Mouse (Mus musculus) heart, postnatal 4 days (tissue): ENCODE results near the gene Rpl23. TPM values are rescaled to one million over a fixed set of nuclear protein-coding genes. Genes with fewer than 3 reads are reported as not detected.
A peak's percentile ranks its signal among the peaks of the same experiment; 100 is the strongest.

Source experiments
- DNase-seq: peaks from one replicate; pipeline ENCODE4 v3.0.0; 2021
- total RNA-seq, 2 experiments: library from RNA; stranded (reverse); gene quantifications; 2 replicates each; pipeline ENCODE4 v1.2.3; 2021

The Rpl23 gene
- total RNA-seq, 2 experiments from 2014 or later, result 738 to 764 TPM

DNA sequence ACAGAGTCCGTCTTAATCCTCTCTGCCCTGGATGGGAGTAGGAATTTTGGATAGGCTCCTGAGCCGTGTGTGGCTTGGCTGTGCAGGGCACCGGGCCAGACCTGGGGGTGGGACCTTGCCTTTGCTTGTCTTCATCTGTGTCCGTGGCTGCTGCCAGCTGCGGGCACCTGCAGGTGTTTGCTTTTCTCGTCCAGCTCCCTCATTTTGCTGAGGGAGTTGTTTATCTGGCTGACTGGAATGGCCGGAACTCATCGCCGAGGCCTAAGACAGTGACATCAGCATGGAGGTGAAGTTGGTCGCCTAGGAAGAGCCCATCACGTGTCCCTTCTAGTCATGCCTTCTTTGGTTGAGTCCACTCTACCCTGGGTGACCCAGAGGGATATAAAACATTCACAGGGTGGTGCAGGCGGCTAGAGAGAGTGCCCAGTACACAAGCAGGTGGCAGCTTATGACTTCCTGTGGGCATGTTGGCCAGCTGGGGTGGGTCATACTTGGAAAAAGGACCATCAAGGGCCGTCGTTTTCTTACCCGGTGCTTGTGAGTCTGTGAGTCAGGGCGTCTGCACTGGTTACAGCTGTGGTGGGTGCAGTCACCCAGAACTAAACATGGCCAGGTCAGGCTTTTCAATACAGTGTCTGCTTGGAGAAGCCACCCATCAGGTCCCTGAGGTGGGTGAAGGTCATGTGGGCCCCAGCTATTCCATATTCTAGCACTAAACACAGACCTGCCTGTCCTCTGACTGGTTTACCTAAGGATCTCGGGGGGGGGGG lies 31.7 kb upstream of the Rpl23 start:
- no peak for DNase-seq

DNA sequence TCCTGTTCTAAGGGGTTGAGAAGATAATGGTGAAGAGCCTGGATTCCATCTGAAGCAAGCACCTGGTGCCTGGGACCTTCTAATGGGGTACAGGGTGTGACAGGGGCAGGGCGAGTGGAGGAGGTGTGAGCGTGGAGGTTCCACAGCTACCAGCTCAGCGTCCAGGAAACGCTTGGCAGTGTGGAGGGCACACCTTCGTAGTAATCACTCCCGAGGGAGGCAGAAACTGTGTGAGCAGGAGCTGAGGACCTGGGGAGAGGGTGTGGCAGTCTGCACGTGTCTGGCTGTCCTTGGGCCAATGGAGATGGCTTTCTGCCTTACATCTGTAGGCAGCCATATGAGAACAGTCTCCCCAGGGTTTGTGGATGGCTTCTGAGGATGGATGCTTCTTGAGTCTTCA lies 30.8 kb upstream of the Rpl23 start:
- no peak for DNase-seq

DNA sequence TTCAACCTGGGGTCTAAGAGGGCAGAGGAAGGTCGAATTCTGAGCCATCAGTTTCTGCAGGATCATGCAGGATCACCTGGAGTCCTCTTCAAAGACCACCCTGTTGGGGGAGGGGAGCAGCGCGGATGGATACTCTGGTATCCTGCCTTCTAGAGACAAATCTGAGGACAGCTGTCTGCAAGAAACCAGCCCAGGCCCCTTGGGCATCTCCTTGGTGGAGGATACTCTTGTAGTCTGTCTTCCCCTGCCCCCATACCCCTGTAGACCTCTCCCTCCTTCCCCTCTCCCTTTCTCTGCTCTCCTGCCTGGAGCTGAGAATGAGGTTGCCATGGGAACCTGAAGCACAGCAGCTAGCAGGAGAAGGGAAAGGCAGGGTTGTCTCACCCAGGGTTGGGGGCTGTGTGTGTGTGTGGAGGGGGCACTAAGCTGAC lies 30.3 kb upstream of the Rpl23 start:
- no peak for DNase-seq

DNA sequence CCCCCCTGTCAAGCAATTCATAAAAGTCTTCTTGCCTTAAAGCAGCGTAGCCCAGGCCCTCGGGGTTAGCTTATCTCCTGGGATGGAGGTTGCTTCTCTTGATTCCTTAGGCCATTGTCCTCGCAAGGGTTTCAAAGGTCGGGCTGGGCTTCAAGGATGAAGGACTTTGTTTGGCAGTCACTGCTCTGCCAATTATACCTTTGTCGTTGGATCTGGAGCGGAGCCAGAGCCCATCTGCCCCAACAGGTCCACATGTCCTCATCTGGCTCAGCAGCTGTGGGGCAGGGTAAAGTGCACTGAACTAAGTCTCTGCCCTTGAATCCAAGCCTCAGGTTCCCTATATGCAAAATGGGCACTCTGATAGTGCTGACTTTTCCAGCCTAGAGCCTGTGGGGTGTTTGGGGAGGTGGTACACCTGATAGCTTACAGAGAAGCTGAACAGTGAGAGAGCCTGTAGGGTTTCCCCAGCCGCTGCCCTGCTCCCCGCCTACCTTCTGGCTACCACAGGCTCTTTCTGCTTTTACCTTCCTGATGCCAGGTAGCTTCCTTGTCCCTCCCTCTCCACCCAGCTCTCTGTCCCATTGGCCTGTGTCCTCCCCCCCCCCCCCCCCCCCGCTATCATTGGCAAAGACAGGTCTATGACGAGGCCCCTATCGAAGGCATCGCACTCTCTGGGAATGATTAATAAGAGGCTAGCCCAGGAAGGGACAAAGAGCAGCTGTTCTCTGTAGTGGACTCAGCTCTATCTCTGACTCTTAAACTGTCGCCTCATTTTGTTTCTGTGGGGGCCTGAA lies 29.5 kb upstream of the Rpl23 start:
- no peak for DNase-seq

DNA sequence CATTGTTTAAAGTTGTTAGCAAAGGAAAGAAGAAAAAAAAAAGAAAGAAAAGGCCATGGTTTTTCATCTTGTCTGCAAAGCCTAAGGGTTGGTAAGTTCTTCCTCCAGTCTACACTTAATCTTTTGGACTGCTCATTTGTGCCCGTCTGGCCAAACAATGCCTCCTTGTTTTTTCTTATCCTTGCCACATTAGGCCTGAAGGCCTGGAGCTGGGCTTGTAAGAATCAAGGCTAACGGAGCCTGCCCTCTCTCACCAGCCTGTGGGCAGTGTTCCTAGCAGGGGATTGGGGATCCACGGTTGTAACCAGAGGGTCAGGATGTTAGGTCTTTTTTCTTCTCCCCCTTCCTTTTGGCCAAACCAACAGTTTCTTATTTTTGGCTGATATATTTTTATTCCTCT lies 28.7 kb upstream of the Rpl23 start:
- no peak for DNase-seq

DNA sequence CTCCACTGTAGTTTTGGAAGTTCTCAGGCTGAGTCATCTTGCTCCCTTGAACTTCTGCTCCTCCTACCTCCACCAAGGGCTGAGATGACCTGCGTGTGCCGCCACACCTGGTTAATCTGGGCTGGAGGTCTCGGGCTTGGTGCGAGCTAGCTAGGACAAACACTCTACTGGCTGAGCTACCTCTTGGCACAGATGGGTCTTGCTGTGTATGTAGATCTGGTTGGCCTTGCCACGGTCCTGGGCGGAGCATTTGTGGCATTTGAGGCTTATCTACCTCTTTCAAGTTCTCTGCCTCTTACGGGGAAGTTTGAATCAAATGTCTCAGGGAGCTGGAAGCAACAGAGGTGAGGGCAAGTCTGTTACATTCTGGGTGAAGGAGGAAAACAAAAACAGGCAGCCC lies 28.1 kb upstream of the Rpl23 start:
- DNase-seq, result peak; percentile 4

DNA sequence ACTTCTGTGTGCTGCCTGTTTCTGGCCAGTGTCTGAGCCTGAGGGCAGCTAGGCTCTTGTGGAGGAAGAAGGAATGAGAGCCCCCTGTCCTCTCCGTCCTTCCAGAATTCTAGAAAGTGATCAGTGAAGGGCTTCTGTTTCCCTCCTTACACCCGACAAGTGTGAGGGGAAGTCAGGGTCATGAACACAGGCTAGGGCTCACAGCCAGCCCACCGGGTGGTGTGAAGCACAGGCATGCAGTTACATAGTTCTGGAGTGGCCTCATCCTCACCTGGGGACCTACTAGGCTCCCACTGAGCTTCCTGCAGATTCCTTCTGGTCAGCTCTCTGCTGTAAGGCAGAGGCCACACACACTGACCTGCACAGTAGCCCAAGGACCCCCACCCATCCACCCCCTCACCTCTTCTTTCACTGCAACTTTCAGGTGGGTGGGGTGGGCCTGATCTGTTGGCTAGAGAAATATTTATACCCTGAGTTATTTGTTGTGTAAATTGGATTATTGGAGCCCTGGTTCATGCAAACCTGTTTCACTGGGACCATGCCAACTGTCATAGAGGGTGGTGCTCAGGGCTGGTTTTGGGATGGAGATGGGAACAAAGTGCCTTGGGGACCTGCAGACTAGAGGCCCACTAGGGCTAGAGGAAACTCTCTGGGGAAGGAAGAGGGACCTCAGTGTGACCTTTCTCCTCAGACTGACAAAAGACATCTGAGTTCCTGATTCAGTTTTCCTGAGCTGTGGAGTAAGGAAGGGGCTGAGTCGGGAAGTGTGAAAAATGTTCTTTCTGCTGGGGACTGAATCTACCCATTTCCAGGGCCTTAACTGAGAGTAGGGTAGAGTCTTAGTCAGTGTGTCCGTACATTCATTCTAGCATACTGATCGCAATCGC lies 27.2 kb upstream of the Rpl23 start:
- peak; percentile 5 for DNase-seq

DNA sequence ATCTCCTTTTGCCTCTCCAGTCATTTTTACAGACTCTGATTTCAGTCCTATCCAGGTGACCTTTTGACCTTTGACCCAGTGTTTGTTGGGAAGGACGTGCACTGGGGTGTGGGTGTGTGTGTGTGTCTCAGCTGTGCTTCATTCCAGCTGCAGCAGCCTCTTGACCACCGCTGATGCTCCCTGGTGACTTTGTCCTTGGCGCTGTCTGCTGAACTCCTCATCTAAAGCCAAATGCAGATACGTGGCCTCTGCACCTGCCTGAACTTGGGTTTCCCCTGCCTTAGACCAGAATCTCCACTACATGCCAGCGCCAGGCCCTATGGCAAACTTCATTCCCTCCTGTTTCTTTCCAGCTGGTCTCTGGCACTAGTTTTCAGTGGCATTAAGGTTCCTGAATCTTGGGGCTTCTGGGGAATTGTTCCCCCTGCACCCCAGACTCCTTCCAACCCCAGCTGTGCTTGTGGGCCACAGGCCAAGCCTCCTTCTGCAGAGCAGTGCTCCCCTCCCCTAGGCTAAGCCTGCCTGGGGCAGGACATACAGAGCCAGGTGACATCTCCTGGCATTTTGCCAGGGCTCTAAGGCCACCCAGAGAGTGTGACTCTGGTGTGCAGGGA lies 26.5 kb upstream of the Rpl23 start:
- peak; percentile 55 for DNase-seq

DNA sequence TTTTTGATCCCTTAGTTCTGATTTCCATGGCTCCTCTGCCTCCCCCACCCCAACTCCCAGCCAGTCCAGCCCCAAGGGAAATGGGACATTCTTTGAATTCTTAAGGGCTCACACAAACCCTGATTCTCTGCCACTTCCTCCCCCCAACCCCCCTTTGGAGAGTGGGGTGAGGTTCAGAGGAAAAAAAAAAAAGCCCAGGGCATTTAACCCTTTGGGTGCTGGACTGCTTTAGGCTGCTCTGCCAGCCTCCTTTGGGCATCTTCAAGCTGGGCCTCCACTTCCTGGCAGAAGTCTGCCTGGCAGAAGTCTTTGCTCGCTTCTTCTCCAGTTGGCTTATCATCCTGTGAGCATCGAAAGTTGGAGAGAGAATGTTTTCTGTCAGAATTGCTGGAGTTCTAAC lies 25.9 kb upstream of the Rpl23 start:
- peak; percentile 64 for DNase-seq

DNA sequence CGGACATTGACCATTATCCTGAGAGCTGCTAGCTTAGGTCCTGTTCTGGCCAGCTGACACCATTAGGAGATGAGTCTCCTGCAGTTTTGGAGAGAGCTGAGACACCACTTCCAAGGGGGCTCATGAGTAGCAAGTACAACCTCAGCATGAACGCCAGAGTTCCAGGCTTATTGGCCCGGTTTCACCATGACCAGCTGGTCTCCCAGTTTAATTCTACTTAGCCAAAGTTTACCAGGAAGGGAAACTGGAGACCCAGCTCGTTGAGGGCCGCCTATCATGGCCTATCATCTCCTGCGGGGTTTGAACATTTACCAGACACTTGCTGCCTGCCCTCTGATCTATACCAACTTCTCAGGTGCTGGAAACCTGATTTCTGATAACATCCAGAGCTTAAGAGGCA lies 25.4 kb upstream of the Rpl23 start:
- DNase-seq, result peak; percentile 37

DNA sequence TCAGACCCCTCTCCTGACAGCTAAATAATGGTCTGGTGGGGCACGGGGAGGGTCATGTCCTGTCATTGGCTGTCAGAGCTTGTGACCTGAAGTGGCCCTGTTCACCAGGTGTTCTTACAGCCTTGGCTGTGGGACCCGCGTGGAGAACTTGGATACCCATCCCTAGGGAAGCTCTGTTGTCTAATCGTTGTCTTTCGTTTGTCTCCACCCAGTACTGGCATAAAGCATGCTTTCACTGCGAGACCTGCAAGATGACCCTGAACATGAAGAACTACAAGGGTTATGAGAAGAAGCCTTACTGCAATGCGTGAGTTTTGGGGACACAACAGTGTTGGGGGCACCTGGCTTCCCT lies 24.4 kb upstream of the Rpl23 start:
- no peak for DNase-seq

DNA sequence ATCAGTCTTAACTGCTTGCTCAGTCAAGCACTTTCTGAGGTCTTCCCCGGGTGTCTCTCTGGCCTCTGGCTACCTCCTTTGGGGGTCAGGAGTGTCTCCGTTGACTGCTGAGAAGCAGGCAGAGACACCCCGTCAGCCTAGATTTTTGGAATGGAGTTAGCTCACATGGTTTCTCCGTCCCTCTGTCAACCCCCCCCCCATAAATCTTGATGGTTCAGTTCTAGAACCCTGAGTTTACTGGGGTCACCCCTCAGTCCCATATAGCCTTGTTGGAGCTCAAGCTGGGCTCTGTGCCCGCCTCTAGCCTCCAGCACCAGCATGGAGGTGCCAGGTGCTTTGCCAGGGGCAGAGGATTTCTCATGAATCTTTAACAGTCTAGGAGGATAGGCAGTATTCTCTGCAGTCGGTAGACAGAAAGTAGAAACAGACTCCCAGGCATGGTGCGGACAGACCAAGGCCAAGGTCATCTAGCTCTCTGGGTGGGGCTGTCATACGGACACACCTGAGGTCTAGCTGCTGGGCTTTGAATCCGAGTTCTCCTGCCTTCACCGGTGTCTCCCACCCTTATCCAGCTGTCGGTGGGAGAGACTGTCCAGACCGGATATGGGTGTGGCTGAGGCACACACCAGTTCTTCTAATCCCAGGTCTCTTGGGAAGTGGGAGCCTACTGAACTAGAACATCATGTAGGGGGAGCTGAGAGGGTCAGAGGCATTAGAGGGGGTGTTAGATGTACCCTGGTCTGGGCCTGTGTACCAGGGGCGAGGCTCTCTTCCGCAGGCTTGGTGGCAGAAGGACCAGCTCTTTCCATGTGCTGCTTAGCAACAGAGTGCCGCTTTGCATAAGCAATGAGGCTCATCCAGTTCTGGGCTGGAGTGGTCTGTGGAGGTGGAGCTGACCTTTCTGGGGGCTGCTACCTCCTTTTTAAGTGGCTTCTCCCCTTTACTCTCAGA lies 23.7 kb upstream of the Rpl23 start:
- peak; percentile 38 for DNase-seq

DNA sequence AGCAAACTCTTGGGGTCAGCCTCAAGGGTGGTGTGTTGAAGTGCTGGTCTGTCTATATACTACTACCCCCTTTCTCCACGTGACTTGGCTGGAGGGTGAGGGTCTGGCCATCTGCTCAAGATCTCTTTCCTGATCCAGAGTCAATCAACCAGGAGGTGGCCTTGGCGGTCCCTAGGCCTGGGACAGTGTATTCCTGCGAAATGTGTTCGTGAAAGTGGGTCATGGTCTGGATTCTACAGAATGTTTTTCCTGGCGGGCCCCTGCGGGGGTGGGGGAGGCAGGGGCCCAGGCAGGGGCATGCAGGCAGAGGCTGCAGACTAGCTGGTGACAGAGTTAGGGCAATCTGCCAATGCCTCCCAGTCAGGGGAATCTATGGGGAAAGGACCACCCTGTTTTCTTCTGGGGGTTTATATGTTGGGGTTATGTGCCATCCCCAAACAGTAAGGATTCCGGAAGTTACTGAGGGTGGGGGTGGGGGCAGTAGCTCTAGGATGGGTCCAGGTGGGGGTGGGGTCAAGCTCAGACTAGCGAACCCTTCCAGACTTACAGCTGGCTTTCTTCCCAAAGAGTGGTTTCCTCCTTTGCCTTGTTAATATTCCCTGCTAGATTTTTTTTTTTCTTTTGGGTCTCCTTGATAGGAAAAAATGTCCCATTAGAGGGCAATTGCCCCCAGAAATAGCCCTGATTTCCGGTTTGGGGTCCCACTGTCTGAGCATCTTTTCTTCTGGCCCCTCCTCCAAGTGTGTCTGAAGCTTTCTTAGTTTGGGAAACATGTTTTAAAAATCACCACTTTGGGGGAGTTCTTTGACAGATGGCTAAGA lies 22.8 kb upstream of the Rpl23 start:
- DNase-seq, result peak; percentile 67

DNA sequence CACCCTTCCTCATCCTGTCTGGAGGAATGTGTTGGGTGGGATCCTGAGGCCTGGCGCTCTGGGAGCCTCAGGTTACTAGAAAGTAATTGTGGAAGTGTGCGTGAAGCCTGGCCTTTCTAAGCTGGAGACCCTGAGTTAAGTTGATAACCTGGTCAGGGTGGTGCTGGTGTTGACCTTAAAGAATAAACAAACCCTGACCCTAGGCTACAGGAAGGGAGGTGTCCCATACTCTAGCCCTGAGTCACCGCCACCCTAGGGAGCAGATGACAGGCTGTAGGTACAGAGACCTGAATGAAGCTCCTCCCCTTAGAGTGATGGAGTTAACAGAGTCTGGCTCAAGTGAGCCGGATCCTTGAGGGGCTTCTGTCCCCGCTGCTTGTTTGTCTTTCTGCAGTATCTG lies 21.6 kb upstream of the Rpl23 start:
- peak; percentile 6 for DNase-seq

DNA sequence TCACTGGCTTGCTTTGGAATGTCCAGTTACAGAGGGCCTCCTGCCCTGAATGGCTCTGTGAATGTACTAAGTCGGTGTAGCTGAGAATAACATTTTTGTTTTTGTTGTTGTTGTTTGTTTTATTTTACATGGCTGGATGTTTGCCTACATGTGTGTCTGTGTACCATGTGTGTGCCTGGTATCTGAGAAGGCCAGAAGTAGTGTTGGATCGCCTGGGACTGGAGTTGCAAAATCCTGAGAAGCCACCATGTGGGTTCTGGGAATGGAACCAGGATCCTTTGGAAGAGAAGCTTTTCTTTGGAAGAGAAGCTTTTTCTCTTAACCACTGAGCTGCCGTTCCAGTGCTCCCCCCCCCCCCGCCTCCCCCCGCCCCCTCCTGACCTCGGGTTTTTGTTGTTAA lies 20.3 kb upstream of the Rpl23 start:
- peak; percentile 3 for DNase-seq

DNA sequence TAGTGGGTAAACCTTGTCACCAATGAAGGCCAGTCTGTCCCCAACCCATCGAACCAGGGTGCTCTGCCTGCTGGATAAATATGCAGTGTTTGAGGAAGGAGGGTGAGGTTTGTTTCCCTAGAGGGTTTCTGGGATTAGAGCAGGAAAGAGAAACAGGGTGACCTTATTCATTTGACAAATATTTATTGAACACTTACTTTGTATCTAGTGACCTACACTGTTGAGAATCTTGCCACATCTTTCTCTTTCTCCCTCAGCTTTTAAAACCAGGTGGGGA lies 19.9 kb upstream of the Rpl23 start:
- no peak for DNase-seq

DNA sequence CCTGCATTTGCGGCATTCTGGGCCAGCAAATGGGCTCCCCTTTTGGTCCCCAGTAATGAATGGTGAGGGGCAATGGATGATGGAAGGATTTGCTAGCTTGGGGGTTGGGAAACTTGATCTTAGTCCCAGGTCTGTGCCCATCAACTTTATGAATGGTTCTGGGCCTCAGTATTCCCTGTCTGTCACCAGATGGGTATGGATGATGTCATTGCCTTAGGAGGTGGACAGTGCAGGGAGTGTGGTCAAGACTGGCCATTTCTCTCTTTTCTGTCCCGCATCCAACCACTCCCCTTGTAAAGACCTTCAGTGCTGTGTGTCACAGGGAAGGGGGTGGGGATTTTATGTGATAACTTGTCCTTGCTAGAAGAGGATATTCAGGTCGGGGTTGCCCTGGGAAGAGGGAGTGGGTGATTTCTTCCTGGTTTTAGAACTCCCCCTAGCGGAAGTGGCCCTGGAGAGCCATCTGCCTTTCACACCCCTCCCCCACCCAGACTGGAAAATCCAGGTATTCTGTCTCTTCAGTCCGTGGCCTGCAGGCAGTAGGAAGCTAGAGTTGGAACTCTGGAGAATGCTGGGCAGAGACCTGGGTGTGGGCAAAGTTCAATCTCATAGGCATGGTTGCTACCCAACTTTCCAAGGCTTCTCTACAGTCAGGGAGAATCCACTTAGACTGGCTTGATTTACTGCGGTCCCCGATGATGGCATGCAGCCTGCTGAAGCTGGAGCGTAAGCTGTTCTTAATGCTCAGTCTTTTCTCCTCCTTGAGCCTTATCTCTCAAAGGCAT lies 19.4 kb upstream of the Rpl23 start:
- DNase-seq, result peak; percentile 61

DNA sequence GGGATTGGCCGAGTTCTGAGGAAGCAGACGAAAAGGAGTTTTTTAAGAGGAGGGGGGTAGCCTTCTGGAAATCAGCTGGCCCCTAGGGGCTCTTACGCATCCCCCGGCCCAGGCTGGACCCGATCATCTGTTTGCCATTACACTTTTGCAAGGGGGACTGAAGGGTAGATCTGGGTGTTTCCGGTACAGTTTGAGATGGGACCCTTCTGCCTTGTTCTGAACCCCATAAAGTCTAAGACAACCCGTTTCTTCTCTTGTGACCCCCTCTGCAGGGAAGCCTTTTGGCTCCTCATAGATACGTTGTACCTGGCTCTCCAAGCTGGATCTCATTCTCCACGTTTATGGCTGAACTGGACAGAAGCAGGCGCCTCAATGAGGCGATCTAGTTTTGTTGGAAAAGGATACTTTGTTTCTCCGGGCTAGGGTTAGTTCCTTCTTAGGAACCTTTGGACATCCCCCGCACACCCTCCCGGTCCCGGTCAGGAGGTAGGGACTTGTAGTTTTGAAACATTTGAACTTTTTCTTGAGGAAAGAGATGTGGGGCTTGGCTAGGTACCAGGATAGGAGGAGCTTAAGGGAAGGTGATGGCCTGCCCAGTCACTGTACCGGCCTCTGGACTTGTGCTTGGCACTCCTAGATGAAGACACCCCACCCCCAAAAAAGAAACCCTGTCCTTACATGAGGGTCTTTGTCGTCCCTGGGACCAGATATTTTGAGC lies 18.6 kb upstream of the Rpl23 start:
- DNase-seq, result peak; percentile 43

DNA sequence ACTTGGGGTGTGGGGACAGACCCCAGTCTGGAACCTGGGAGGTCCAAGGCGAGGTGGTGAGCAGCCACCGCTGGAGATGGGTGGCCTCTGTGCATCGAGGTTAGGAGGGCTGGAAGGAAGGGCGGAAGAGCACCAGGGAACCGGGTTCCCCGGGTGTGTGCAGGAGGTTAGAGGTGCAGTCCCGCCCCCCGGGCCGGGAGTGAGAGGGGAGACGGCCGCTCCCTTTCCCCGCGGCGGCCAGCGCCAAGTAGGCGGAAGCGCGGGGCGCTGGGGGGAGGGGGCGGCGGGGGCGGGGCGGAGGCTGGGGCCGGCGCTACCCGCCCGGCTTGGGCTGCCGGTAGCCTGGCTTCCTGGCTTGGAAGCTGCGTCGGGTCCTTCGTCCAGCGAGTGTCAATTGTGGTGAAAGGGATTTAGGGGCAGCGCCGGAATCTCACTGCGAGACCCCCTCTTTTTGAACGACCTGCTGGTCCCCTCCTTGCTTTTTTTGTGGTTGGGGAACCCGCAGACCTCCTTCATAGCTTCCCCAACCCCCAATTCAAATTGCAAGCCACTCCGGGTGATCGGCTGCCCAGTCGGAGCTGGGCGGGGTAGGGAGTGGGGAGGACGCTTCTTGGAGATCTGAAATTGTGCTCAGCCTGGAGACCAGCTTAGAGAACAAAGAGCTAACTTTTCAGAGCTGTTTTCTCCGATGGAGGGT lies 17.9 kb upstream of the Rpl23 start:
- peak; percentile 81 for DNase-seq
